Mouse (Mus musculus) A20 (cell line): ENCODE measurements around the gene Ifnar1.

Experiments used
- DNase-seq: peaks from one replicate; pipeline ENCODE4 v3.0.0-alpha.2; 2011; ENCODE audit warnings: low read depth, low spot score

The Ifnar1 gene

DNA sequence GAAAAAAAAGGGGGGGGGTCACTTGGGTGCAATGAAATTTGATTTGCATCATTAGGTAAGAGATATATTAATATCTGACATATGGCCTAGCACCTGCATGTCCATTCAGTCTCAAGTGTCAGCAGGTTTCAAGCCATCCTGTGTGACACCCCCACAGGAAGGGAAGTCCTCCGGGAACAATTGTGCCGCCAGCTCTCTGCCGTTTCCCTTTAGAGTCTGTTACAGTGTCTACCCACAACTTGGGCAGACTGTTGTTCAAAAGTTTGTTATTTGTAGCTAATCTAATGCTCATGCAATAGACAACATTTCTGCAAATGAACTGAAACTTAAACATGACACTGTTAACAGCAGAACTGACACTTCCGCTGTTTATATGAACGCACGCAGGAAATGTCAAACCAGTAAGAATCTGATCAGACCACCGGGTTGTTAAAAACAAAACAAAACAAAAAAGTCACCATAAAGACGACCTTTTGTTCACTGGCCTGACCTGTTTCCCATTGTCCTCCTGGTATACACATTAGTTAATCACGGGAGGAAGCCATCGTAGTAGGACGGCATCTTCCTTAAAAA lies 23.9 kb upstream of the Ifnar1 start:
- peak; percentile 81 for DNase-seq

DNA sequence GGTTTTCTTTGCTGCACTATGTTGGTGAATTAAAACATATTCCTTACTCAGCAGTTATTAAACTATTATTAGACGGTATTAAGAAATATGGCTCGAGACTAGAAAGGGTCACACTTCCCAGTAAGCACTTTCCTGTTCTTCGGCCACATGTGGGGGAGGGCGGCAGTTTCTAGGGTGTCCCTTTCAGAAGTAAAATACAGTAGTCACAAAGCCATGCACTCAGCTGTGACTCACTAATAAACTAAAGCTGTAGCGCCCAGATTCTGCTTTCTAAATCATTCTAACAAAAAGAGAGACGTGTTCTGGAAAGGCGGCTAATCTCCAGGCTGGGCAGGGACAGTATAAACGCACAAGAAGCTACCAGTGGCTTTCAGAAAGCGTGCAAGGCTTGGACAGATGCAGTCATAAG lies 23.3 kb upstream of the Ifnar1 start:
- DNase-seq, result peak; percentile 54

DNA sequence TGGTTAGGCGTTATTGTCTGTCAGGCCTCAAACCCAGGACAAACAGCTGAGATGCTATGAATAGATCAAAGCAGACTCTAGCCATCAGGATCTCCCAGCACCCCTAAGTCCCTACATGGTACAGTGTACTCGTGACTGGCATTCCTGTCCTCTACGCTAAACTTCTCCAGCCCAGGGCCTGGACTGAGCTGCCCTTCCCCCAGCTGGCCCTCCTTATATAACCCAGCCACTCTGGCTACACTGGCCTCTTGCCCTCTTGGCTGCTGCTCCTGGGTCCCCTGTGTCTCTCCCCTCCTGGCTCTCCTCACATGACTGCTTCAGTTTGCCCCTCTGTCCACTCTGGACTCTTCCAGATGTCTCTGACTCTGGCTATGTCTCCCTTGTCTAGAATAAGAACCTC lies 22.4 kb upstream of the Ifnar1 start:
- DNase-seq, result peak; percentile 39

DNA sequence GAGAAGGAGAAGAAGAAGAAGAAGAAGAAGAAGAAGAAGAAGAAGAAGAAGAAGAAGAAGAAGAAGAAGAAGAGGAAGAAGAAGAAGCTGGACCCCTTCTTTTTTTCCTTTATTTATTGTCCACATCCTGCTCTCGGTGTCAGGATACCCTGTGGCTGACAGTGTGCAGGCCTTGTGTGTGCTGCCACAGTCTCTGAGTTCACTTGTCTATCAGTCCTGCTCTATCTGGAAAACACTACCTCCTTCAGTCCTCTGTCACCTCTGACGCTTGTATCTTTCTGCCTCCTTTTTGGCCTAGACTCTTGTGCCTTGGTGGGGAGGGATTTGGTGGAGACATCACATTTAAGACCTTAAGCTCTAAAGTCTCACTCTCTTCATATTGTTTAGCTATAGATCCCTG lies 21.6 kb upstream of the Ifnar1 start:
- DNase-seq, result peak; percentile 39

DNA sequence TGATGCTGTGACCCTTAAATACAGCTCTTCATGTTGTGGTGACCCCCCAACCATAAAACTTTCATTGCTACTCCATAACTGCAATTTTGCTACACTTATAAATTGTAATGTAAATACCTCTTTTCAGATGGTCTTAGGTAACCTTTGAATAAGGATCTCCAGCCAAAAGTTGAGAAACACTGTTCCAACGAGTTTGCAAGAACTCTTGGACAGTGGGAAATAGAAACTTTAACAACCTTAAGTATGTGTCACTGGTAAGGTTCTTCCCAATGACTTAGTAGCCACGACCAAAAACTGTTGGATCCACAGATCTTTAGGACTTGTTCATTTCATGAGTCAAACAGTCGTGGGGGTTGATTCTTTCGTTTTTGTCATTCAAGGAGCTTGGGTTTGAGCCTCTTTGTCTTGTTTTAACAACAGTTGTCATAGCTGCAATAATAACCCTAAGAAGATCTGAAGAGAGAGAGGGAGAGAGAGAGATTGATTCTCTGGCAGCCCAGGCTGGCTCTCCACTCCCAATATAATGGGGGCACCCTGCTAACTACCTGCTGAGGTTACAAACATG lies 21.1 kb upstream of the Ifnar1 start:
- no peak for DNase-seq

DNA sequence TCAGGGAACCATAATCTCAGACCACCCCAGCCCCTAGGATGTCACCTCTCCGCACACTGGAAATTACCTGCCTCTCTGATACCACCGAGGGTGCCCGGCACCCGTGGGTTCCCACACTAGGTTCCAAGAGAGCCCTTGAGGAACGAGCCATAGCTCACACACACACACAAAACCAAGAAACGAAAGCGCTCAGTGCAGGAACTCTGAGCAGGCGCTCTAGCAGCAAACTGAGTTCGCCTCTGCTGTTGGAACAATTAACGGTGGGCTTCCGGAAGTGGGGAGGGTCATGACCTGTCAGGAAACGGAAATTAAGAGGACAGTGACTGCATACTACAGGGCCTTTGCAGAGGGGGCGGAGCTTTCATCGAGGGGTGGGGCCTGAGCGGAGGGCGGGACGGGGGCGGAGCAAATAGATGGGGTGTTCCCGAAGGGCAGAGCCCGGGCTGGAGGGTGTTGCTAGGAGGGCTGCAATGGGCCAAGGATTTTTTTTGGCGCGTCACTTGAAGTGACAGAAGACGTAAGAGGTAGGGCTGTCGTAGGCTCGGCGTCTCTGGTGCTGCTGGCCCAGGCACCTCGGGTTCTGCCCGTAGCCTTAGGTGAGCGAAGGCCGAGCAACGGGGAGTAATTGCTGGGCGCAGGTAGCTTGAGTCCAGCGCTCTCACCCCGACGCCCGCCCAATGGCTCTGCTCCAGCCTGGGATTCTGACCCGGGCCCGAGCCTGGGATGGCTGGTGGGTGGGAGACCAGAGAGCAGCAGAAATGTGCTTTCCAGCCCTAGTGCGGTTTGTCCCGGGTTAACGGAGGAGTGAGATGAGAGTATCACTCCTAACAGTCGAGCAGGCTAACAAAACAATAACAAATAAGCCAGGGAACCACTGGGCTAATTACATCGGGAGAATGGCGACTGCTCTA lies 20.2 kb upstream of the Ifnar1 start:
- DNase-seq, result peak; percentile 98

DNA sequence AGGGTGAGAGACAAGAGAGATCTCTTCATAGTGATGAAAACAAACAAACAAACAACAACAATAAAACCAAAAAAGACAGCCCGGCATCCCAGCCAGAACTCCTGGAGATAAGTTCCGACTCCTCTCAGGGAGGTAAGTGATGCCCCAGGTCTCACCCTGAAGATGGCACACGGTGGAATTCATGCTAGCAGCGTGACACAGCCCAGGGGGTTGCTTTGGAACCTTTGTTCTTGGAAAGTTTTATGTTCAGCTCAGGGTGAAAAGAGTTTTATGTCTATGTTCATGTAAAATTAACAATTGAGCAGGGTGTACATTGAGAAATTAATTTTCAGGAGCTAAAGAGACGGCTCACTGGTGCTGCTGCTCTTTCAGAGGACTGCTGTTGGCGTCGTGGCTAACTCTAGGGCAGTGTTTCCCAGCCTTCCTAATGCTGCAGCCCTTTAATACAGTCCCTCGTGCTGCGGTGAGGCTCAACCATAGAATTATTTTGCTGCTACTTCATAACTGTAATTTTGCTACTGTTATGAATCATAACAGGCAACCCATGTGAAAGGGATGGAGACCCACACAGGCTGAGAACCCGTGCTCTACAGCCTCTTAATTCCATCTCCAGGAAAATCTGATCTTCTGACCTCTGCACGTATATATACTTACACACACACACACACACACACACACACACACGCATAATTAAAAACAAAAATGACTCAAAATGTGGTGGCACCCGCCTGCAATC lies 19.4 kb upstream of the Ifnar1 start:
- no peak for DNase-seq

DNA sequence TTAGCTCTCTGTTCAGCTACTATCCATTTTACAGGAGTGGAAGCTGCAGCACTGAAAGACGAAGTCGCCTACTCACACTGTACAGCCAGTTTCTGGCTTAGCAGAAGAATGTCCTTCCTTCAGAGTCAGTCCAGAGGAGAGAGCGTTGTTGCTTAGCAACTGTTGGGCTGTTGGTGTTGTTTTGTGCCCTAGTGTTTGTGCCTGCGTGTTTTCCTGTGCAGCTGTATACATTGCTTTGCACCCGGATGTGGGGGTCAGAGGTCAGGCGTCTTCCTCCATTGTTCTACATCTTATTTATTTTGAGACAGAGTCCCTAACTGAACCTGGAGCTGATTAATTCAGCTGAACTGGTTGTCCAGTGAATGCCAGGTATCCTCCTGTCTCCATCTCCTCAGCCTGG lies 18.5 kb upstream of the Ifnar1 start:
- DNase-seq, result no peak

DNA sequence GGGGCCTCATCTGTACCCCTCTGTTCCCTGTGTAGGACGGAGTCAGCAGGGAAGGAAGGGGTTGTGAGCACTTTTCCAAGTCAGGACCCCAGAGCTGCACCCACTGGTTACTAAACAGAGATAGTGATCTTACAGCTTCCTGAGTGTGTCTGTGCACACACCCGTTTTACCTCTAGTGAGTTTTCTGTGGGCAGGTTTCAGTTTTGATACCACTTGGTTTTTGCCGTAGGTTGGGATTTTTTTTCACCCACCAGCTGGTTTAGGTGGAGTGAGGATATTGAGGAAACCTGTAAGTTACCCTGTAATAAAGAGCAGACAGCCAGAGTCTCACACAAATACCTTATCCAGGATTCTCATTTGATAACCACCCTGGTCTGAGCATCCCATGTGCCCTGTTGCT lies 14.6 kb upstream of the Ifnar1 start:
- DNase-seq, result no peak

DNA sequence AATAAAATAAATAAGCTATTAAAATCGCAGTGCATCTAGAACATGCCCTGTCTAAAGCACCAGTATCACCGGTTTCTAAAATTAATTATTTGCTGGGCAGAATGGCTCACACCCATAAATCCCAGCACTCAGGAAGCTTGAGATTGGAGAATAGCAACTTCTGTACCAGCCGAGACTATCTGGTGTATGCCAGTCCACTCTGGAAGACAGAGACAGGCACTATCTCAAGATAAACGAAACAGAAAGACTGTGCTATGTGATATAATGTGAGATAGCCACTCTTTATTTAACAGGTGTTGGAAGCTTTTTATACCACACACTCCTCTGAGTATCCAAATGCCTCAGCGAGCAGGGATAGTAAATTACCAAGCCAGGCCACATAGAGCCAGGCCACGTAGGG lies 13.6 kb upstream of the Ifnar1 start:
- DNase-seq, result no peak

DNA sequence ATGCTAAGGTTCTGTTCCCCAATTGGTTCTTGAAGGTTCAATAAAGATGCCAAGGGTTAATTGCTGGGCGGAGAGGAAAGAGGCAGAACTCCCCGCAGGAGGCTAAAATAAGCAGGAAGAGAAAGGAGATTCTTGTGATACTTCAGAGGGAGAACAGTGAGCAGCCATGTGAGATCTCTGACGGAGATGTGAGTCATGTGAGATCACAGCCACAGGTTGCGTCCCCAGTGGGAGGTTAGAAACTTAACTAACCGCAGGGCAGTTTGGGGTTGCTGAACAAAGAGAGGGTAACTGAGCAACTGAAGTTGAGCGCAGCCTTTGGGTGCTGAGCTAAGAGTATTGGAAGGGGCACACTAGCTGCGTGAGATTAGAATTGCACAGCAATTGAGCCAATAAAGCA lies 9.3 kb upstream of the Ifnar1 start:
- DNase-seq, result no peak

DNA sequence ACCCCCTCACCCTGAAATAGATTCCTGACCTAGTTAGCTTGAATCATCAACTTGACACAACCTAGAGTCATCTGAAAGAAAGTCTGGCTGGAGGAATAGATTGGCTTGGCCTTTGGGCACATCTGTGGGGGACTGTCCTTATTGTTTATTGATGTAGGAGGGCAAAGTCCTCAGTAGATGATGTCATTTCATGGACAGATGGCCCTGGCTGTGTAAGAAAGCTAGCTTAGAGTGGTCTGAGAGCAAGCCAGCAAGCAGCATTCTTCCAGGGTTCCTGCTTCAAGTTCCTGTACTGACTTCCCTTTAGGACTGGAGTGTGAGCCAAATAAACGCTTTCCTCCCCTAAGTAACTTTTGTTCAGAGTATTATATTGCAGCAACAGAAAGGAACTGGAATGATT lies 7.0 kb upstream of the Ifnar1 start:
- no peak for DNase-seq

DNA sequence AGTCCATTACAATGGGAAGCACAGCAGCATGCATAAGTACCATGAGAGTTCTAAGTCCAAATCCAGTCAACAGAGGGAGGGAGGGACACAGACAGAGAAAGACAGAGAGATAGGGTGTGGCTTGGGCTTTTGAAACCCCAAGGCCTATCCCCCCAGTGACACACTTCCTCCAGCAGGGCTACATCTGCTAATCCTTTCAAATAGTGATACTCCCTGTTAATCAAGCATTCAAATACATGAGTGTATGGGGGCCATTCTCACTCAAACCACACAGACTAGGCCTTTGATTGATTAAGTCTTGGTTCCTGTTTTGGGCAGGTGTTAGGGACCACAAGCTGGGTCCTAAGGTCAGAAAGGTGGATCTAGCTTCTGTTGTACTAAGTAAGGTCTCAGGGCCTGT lies 4.5 kb upstream of the Ifnar1 start:
- DNase-seq, result peak; percentile 92

DNA sequence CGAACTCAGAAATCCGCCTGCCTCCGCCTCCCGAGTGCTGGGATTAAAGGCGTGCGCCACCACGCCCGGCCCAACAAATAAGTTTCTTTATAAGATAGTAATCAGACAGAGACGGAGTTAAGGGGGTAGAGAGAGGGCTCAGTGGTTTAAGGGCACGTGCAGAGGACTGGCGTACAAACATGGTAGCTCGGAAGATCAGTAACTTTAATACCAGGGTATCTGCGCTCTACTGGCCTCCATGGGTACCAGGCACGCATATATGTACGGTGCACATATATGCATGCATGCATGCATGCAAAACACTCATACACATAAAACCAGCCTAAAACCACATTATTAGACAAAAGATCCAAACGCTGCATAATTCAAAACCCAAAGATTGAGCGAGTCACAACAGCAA lies 651 bp upstream of the Ifnar1 start:
- no peak for DNase-seq

DNA sequence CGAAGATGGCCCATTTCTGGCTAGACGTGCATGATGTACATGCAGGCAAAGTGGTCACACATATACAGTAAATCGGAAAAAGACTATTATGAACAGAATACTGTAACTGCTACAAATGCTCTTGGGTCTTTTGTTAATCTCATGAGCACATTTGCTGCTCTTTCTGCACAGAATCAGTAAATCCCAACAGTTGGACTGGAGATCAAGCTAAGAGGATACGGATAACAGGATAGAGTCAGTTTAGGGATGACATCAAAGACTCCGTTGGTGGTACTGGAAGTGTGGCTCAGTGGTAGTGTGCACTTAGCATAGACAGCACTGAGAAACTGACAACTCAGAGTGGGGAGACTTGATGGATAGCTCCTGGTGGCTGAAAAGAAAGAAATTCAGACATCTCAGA lies 803 bp downstream of the Ifnar1 start:
- peak; percentile 29 for DNase-seq

DNA sequence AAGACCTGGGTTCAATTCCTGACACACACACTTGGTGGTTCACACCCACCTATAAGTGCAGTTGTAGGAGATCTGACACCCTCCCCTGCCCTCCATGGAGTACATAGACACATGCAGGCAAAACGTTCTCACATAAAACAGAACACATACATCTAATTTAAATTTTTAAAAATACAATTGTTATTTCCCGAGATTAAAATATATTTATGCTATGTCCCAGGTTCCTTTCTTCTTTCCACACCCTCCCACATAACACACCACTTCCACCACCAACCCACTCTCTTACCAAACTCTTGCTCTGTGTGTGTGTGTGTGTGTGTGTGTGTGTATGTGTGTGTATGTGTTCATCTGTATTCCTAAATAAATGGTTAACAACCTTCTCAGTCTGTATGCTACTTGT lies 3.0 kb downstream of the Ifnar1 start:
- no peak for DNase-seq

DNA sequence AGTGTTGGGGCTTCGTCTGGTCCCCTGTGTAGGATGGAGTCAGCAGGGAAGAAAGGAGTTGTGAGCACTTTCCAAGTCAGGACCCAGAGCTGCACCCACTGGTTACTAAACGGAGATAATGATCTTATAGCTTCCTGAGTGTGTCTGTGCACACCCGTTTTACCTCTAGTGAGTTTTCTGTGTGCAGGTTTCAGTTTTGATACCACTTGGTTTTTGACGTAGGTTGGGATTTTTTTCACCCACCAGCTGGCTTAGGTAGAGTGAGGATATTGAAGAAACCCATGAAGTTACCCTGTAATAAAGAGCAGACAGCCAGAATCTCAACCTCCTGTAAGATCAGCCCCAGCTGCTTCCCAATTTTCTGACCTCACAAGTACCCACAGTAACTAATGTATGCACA lies 5.9 kb downstream of the Ifnar1 start:
- no peak for DNase-seq

DNA sequence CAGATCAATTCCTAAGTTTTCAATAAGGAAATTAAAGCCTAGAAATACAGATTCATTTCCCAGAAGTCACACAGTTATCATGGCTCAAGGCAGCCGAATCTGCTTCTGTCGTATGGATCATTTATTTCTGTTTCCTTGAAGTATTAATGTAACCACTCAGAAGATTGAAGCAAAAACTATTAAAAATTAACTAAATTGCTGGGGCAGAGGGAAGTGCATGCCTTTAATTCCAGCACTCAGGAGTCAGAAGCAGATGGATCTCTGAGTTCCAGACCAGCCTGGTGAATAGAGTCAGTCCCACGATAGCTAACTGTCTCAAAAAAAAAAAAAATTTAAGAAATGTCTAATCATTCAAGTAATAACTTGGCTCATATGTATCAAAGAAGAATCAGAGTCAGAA lies 6.4 kb downstream of the Ifnar1 start:
- DNase-seq, result no peak

DNA sequence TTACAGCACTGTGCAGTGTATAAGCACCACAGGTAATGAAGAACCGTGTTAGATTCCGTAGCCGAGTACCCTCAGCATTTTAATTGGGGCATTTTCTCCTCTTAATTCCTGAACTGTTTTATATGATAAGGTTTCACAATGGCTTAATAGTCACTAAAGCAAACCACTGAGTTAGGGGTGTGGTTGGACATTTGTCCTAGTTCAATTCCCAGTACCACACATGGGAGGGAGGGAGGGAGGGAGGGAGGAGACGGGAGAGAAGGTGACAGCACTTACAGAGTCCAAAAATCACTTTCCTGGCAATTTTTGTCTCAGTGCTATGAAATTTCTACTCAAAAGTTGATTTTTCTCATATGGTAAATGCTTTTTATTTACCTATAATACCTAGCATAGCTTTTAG lies 10.5 kb downstream of the Ifnar1 start:
- DNase-seq, result no peak

DNA sequence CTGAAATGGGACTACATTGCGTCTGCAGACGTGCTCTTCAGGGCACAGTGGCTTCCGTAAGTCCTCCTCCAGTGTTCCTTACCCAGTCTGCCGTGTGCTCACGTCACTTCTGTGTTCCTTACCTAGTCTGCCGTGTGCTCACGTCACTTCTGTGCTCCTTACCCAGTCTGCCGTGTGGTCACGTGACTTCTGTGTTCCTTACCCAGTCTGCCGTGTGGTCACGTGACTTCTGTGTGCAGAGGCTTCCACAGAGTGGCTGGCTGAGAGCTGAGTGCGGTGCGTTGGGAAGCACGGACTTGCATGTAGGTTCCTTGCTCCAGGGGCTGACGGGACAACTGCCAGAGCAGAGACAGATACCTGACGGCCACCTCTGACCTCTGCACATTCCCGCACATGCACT lies 11.2 kb downstream of the Ifnar1 start:
- DNase-seq, result no peak

DNA sequence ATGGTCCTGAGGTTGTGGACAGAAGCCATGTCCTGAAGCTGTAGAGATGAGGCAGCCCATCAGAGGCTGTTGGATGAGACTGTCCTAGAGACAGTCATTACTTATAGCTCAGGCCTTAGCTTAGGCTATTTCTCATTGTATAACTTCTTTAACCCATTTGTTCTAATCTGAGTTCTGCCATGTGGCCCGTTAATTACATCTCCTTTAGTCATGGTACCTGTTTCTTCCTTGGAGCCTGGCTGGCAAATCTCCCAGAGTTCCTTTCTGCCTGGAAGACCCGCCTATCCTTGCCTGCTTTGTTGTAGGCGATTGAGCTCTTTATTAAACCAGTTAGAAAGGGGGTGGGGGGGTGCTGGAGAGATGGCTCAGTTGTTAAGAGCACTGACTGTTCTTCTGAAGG lies 11.7 kb downstream of the Ifnar1 start:
- no peak for DNase-seq

DNA sequence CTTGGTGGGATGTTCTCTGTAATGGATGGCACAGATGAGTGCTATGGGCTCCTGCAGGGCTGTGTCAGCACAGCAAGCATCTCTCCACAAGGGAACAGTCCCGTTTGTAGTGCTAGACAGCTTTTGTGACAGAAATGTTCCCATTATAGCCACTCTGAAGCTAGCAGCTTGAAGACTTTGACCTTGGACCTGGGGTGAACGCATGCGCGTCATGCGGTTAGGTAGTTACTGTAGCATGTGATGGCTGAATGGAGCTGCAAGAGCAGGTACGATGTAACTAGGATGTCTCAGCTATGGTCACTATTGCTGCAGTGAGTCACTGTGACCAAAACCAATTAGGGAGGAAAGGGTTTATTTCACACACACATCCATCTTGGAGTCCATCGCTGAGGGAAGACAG lies 13.0 kb downstream of the Ifnar1 start:
- no peak for DNase-seq
